Mouse (Mus musculus): ENCODE data around the gene Cntnap3.

Gene Cntnap3

GRCm38 (mm10) chr13:64903585-64904208, at the start of gene Cntnap3:
TSS of gene Cntnap3 (minus strand) at chr13:64903955.
- DNase-seq (ENCODE audit: low spot score) = peak; percentile 42

DNA sequence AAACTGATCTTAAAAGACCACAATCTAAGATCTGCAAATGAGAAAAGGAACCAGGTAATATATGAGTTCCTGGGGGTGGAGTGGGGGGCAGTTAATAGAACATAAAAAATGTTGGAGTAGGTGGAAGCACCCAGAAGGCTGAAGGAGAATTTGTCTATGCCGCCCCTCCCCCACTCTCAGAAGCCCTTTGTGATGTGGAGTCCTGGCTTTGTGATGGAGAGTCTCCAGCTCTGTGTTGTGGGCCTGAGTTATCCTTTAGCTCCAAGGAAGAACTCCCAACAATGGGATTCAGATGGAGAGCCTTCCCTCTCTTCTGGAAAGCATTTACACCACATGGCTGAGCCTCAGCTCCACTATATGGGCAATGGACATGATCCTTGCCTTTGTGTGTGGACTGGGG, 13.4 kb upstream of the Cntnap3 start, which contains the start of gene Spata31:
TSS of gene Spata31 (plus strand) at position 216 of the 400 bp plus-strand sequence.
- no peak for DNase-seq (ENCODE audit: low spot score)

GRCm38 (mm10) chr13:64903132-64903531, 623 bp downstream of the Cntnap3 start:
- no peak for DNase-seq (ENCODE audit: low spot score)

DNA sequence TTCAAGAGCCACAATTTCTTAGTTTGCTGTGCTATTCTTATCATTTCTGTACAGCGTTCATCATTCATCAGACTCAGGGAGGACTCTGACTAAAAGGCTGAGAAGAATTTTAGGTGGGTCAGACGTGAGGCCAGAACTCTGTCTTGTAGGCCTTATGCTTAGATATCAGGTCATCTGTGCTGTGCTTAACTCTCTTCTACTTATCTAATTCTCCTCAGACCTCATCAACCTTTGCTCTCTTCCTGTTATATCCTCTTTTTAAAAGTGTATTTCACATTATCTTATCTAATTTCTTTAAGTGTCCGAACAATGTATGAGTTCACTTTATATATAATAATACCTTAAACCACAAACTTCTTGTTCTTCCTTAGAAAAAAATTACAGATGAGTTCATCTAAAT, 38.4 kb downstream of the Cntnap3 start:
- no peak for DNase-seq (ENCODE audit: low spot score)

- DNase-seq (ENCODE audit: low spot score) = peak; percentile 30
Observed at GRCm38 (mm10) chr13:64824856-64825255, 78.9 kb downstream of the Cntnap3 start.

DNA sequence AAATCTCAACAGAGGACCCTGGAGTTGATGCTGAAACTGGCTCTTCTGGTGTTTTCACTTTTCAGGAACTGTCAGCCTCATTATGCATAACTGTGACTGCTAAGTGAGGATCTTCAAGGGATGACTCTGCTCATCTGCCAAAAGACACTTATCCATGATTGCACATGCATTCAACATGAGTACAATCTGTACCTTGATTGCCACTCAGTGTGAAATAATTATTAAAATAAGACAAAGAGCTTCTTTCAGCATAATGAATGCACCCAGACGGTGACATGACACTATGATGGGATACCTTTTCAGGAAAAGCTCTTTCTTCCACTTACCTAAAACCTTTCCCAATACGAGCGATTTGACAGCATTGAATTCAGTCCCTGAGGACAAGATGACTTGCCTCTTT, 158.4 kb downstream of the Cntnap3 start:
- no peak for DNase-seq (ENCODE audit: low spot score)

DNA sequence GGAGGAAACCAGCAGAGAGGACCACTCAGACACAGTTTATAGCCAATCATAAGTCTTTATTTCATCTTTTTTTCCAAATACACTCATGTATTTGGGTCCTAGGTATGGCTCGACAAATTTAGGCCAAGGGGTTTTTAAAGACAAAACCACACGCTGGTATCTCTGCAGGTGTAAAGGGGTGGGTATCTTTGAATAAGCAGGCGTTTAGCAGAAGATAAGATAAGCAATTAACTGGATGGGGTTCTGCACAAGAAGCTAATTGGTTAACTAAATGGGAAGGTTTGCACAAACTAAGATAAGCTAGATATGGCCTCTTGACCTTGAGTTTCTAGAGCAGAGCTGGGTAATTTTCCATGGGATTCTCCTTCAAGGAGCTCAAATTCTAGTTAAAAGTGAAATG, 171.5 kb downstream of the Cntnap3 start:
- no peak for DNase-seq (ENCODE audit: low spot score)

DNA sequence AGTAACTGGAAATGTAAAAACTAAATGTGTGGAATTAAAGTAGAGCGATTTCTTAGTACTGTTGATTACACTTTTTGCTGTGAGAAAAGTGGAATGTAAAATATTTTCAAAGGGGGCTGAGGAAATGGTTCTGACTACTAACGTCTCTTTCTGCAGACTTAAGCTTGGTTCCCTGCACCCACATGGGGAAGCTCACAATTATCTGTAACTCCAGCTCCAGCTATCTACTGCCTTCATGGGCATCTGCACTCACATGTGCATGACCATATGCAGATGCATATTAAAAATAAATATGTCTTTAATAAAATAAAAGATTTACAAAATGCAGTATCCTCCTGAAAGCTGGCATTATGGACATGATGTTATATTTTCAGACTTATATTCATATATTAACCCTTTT, 187.0 kb downstream of the Cntnap3 start:
- no peak for DNase-seq (ENCODE audit: low spot score)

GRCm38 (mm10) chr13:64692463-64692862, 211.3 kb downstream of the Cntnap3 start:
- DNase-seq (ENCODE audit: low spot score) = no peak
